8 mouse cellular contexts compared by ENCODE assay signal in the genomic region with DNA sequence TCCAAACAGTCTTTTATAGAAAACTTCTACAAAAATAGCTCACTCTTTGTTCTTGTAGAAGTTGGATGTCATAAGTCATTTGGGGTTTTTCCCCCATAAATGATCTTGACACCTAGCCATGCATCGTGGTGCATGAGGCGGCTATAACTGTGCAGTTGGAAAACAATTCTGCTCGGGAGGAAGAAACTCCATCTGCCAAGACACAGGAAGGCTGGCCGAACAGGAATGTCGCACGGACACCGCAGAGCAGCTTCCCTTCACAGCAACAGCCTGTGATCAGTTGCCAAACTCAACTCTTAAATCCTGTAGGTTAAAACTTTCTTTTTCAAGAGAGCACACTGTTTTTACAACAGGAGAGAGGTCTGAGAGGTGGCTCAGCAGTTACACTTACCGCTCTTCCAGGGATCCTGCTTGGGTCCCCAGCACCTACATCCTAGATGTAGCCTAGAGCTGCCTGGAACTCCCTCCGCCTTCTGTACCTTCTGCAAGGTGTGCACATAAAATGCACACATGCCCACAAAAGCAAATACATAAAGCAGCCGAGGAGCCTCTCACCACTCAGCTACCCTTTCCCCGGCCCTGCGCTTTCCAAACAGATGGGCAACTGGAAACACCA. TPM values are rescaled to one million over a fixed set of nuclear protein-coding genes. Genes with fewer than 3 reads are reported as not detected.
A peak's percentile ranks its signal among the peaks of the same experiment; 100 is the strongest.
DNase-seq lines count a peak whose midpoint lies in the region; ATAC-seq and TF ChIP-seq lines count a peak whose summit lies in the region.

No protein-coding gene starts in this region.

- H3K27me3 ChIP-seq in liver, postnatal 0 days (ENCODE audit: insufficient read depth, low read length) = no peaks in the 10 kb centered on the region

- H3K4me3 ChIP-seq in liver, postnatal 0 days (ENCODE audit: low read depth, low read length) = no peak overlapping the region

- no peaks in the 10 kb centered on the region for H3K9me3 ChIP-seq in liver, postnatal 0 days (ENCODE audit: low read length)

- no peak for TF ChIP-seq CTCF in liver, postnatal 0 days (IDR thresholded peaks at IDR 0.05; ENCODE audit: low read depth)

- H3K27ac ChIP-seq in liver, postnatal 0 days (ENCODE audit: low read depth) = peak overlapping the region; percentile 39

- no peak for DNase-seq in frontal cortex, adult 2 months (ENCODE audit: extremely low spot score in 1 of 2, low spot score in 1 of 2)
- DNase-seq in cerebellum, adult 18-20 months = peak; percentile 70 to 78
- DNase-seq in liver, postnatal 0 days = no peak
- no peak for DNase-seq in left cerebral cortex, adult 11 months (ENCODE audit: low spot score)
- DNase-seq in left cerebral cortex, adult 9 months (ENCODE audit: low spot score in 2 of 2) = no peak
- no peak for DNase-seq in layer of hippocampus, adult 8-10 months (ENCODE audit: low spot score in 2 of 2)

- H3K4me1 ChIP-seq in liver, postnatal 0 days (ENCODE audit: insufficient read depth) = peaks cover 47% of the 10 kb centered on the region

- H3K4me2 ChIP-seq in liver, postnatal 0 days (ENCODE audit: low read depth, low read length) = peak overlapping the region; percentile 29

- TF ChIP-seq EP300 in liver, postnatal 0 days (IDR thresholded peaks at IDR 0.05; ENCODE audit: low read depth) = no peak

- no peak overlapping the region for H3K9ac ChIP-seq in liver, postnatal 0 days (replicated peaks)

- ATAC-seq in frontal cortex, adult (ENCODE audit: low TSS enrichment) = peak; percentile 9; the same call in 1 of the 2 replicates
- ATAC-seq in hematopoietic stem cell, adult 5-6 weeks (replicated peaks in 1 of 2; ENCODE audit: insufficient read depth in 1 of 2, low FRiP score in 2 of 2, low TSS enrichment in 1 of 2, low read depth in 1 of 2, poor library complexity in 2 of 2, severe bottlenecking in 2 of 2) = peak; percentile 19 to 26; a peak in 3 of 4 replicates
- no peak for ATAC-seq in liver, postnatal 0 days

- no peaks in the 10 kb centered on the region for H3K36me3 ChIP-seq in liver, postnatal 0 days (replicated peaks; ENCODE audit: insufficient read depth, low read length)

- 54% methylated on average over 12 of the region's 12 CpGs for WGBS in liver, postnatal 0 days (ENCODE audit: insufficient replicate concordance)

RNA-seq across cellular contexts. Expression of gene Cnksr3, which starts 29.4 kb away (rescaled TPM):
- polyA plus RNA-seq in frontal cortex, adult 2 months (2012; rRNA removed) = 5.0 and 5.5 TPM in 2 replicates
- total RNA-seq in hematopoietic stem cell, adult 5-6 weeks (2017) = 11.9 and 17.8 TPM in 2 replicates
- 3.8 and 3.9 TPM in 2 replicates for polyA plus RNA-seq in liver, postnatal 0 days (2015; fragmentation: Nextera tagmentation; extraction: Ambion mirVana)
- 1 to 10 TPM; 3.4 to 5.4 (median 4.4) TPM for total RNA-seq in layer of hippocampus, adult 8-10 months (2022)

Comparison
In these comparisons a context has a peak if more than half of its experiments do, and no peak if none do; other contexts are left out.
1. DNase-seq: peak in cerebellum, adult 18-20 months (2 of 2); none in frontal cortex, adult 2 months (0 of 2), liver, postnatal 0 days (single experiment), left cerebral cortex, adult 11 months (single experiment), left cerebral cortex, adult 9 months (0 of 2) and layer of hippocampus, adult 8-10 months (0 of 2).